Mouse (Mus musculus): ENCODE measurements around the gene Slc6a20b.

The Slc6a20b gene

GRCm38 (mm10) chr9:123595194-123595593 lies 37.2 kb downstream of the Slc6a20b start:
- no peak for DNase-seq (ENCODE audit: low spot score in 2 of 2)

GRCm38 (mm10) chr9:123589240-123589910 lies 43.0 kb downstream of the Slc6a20b start:
- no peak for DNase-seq (ENCODE audit: low spot score in 2 of 2)

GRCm38 (mm10) chr9:123577360-123578192 lies 54.8 kb downstream of the Slc6a20b start:
- no peak for DNase-seq (ENCODE audit: low spot score in 2 of 2)

- DNase-seq (ENCODE audit: low spot score in 2 of 2): no peak
Observed at GRCm38 (mm10) chr9:123554599-123554998, 77.8 kb downstream of the Slc6a20b start.
